ENCODE assay signal across 8 mouse cellular contexts in genomic region chr9:108263690-108264190, GRCm38 (mm10). TPM values are rescaled to one million over a fixed set of nuclear protein-coding genes. Genes with fewer than 3 reads are reported as not detected.
DNase-seq lines count a peak whose midpoint lies in the region; ATAC-seq lines count a peak whose summit lies in the region.

Gene Dag1, minus strand, starts transcription at chr9:108263958.

- peak; percentile 92 for ATAC-seq in inflammation-experienced regulatory T-cells, adult 6 months
- ATAC-seq in megakaryocyte-erythroid progenitor cell, adult 5-6 weeks (replicated peaks; ENCODE audit: low FRiP score, low TSS enrichment, poor library complexity, severe bottlenecking) = peak; percentile 94

- DNase-seq in adipocyte (ENCODE audit: low spot score) = peak; percentile 91
- DNase-seq in embryo, embryonic 10 days (ENCODE audit: low spot score) = peak; percentile 97
- DNase-seq in gastrocnemius, postnatal 14 days = peak; percentile 100
- peak; percentile 96 to 100 for DNase-seq in left cerebral cortex, postnatal 10 days (ENCODE audit: extremely low spot score in 1 of 2, low spot score in 2 of 2)
- DNase-seq in right cerebral cortex, postnatal 25 days = peak; percentile 99
- peak; percentile 99 to 100 for DNase-seq in urinary bladder, postnatal 4 days (ENCODE audit: low spot score in 2 of 2)

- intact Hi-C loops in gastrocnemius, postnatal 14 days (cut with DNase I; ENCODE audit: low total_unique reads) = no loop called here
- intact Hi-C loops in left cerebral cortex, postnatal 10 days (cut with DNase I) = no loop called here

RNA-seq across cellular contexts. Expression of gene Dag1, which starts in this region (rescaled TPM):
- total RNA-seq in gastrocnemius, postnatal 14 days (2021) = 100 to 1,000 TPM; 232 to 238 TPM
- 1 to 10 TPM; 1.6 to 3.2 (median 2.2) TPM for polyA plus RNA-seq in inflammation-experienced regulatory T-cells, adult 6 months (2017; shearing (Covaris generic))
- total RNA-seq in left cerebral cortex, postnatal 10 days (2021) = 100 to 1,000 TPM; 131 to 135 TPM
- 10.2 and 12.9 TPM in 2 replicates for total RNA-seq in megakaryocyte-erythroid progenitor cell, adult 5-6 weeks (2014; fragmentation: Nextera tagmentation)
- 4.6 and 5.1 TPM in 2 replicates for total RNA-seq in megakaryocyte-erythroid progenitor cell, adult 5-6 weeks (2017)

Comparison
In these comparisons a context has a peak if more than half of its experiments do, and no peak if none do; other contexts are left out.
1. Peak in every context shown above with its lines: DNase-seq and ATAC-seq.
2. RNA of gene Dag1 (total RNA-seq): 232 to 238 TPM in gastrocnemius, postnatal 14 days and 131 to 135 TPM in left cerebral cortex, postnatal 10 days; 4.6 to 12.9 TPM in megakaryocyte-erythroid progenitor cell, adult 5-6 weeks; every median in the first group is over 4 times any median in the second.